Mouse (Mus musculus) erythroblast, embryonic 14.5 days (primary cell): Measurements from ENCODE around the gene Dis3. TPM values are rescaled to one million over a fixed set of nuclear protein-coding genes. Genes with fewer than 3 reads are reported as not detected.

Experiments used
- H3K27me3 ChIP-seq: 2 replicates; pipeline ENCODE4 v1.6.1; 2012; ENCODE audit warnings: inconsistent platforms; ENCODE audit not compliant: control insufficient read depth
- H3K36me3 ChIP-seq: 2 replicates; pipeline ENCODE4 v1.6.1; 2012; ENCODE audit warnings: mild to moderate bottlenecking, inconsistent platforms; ENCODE audit not compliant: control insufficient read depth
- H3K4me1 ChIP-seq: 2 replicates; pipeline ENCODE4 v1.6.1; 2012; ENCODE audit warnings: inconsistent platforms; ENCODE audit not compliant: control insufficient read depth
- H3K4me3 ChIP-seq: replicated peaks from 2 replicates; pipeline ENCODE3; 2012; ENCODE audit warnings: moderate library complexity, mild to moderate bottlenecking, inconsistent platforms
- H3K9me3 ChIP-seq: 2 replicates; pipeline ENCODE4 v1.6.1; 2012; ENCODE audit warnings: low read length, inconsistent platforms, mixed read lengths; ENCODE audit not compliant: control insufficient read depth
- GATA1 ChIP-seq: IDR thresholded peaks from 2 replicates; pipeline ENCODE4 v1.6.1; 2012; ENCODE audit warnings: low read length, inconsistent platforms, mixed read lengths
- TAL1 ChIP-seq: IDR thresholded peaks from 3 replicates; pipeline ENCODE4 v1.6.1; 2012; ENCODE audit warnings: low read length, inconsistent platforms, mixed read lengths
- polyA plus RNA-seq: library from polyadenylated mRNA; stranded (reverse); fragments of >175 nt; gene quantifications from 2 replicates; pipeline ENCODE4 v1.2.3, GENCODE M21; 2012

Gene Dis3
- polyA plus RNA-seq, 1 experiment: 0.94 TPM

GRCm38 (mm10) chr14:99029987-99030386, 69.6 kb downstream of the Dis3 start:
- Histone ChIP-seq H3K36me3 (peaks cover 25% of the 10 kb centered on the region), H3K4me3 (no peak overlapping the region)

More at GRCm38 (mm10) chr14:99029987-99030386, 69.6 kb downstream of the Dis3 start:
- Histone ChIP-seq H3K9me3 (peaks cover 3% of the 10 kb centered on the region), H3K4me1 (no peaks in the 10 kb centered on the region), H3K27me3 (no peaks in the 10 kb centered on the region)
- TF ChIP-seq GATA1 (no peak), TAL1 (no peak)

Other genes with a start within 250 kb of the Dis3 start
- gene Rpl36a-ps1, start 105.5 kb downstream of the Dis3 start, polyA plus RNA-seq: 0.16 TPM in 1 of 2 replicates, not detected in the other
- gene Mzt1, start 53.6 kb downstream of the Dis3 start, polyA plus RNA-seq: 1.8 and 2.3 TPM in 2 replicates
- gene Bora, start 53.5 kb downstream of the Dis3 start, polyA plus RNA-seq: 0.42 and 0.48 TPM in 2 replicates
- 0.01 TPM in 1 of 2 replicates, not detected in the other for gene Pibf1, start 346 bp downstream of the Dis3 start, polyA plus RNA-seq
- gene Klf5, start 198.9 kb upstream of the Dis3 start, polyA plus RNA-seq: 0.64 and 1.2 TPM in 2 replicates